Mouse (Mus musculus) kidney, adult 9 months (tissue): ENCODE data around the gene Sun1.

Experiments used
- DNase-seq: peaks from one replicate; pipeline ENCODE4 v3.0.0; 2022

The Sun1 gene

GRCm38 (mm10) chr5:139252081-139252909 lies 51.9 kb downstream of the Sun1 start, which contains the start of gene Get4:
Get4 (plus strand) TSS chr5:139252324.
- DNase-seq = peak; percentile 100

GRCm38 (mm10) chr5:139252910-139253245 lies 52.4 kb downstream of the Sun1 start:
- DNase-seq = no peak

- DNase-seq = peak; percentile 43
Observed at GRCm38 (mm10) chr5:139253301-139253741, 52.9 kb downstream of the Sun1 start.

GRCm38 (mm10) chr5:139254938-139255337 lies 54.5 kb downstream of the Sun1 start:
- DNase-seq = no peak

- DNase-seq = no peak
Observed at GRCm38 (mm10) chr5:139255777-139256176, 55.3 kb downstream of the Sun1 start.

GRCm38 (mm10) chr5:139256211-139256765 lies 55.9 kb downstream of the Sun1 start:
- no peak for DNase-seq

GRCm38 (mm10) chr5:139257265-139257664 lies 56.8 kb downstream of the Sun1 start:
- no peak for DNase-seq

- DNase-seq = no peak
Observed at GRCm38 (mm10) chr5:139257818-139258217, 57.4 kb downstream of the Sun1 start.

- peak; percentile 36 for DNase-seq
Observed at GRCm38 (mm10) chr5:139258371-139259035, 58.1 kb downstream of the Sun1 start.

GRCm38 (mm10) chr5:139259853-139260252 lies 59.4 kb downstream of the Sun1 start:
- DNase-seq = peak; percentile 55

- no peak for DNase-seq
Observed at GRCm38 (mm10) chr5:139261403-139261802, 61.0 kb downstream of the Sun1 start.

- no peak for DNase-seq
Observed at GRCm38 (mm10) chr5:139267661-139268060, 67.2 kb downstream of the Sun1 start.

GRCm38 (mm10) chr5:139270806-139271521 lies 70.5 kb downstream of the Sun1 start:
- no peak for DNase-seq

GRCm38 (mm10) chr5:139271994-139272554 lies 71.6 kb downstream of the Sun1 start:
- no peak for DNase-seq

- no peak for DNase-seq
Observed at GRCm38 (mm10) chr5:139277287-139277686, 76.8 kb downstream of the Sun1 start.

- no peak for DNase-seq
Observed at GRCm38 (mm10) chr5:139281373-139282112, 81.1 kb downstream of the Sun1 start.

GRCm38 (mm10) chr5:139282191-139282590 lies 81.8 kb downstream of the Sun1 start:
- peak; percentile 88 for DNase-seq

- DNase-seq = no peak
Observed at GRCm38 (mm10) chr5:139283460-139284180, 83.2 kb downstream of the Sun1 start.

- DNase-seq = no peak
Observed at GRCm38 (mm10) chr5:139285383-139286067, 85.1 kb downstream of the Sun1 start.

- no peak for DNase-seq
Observed at GRCm38 (mm10) chr5:139286142-139286941, 85.9 kb downstream of the Sun1 start.
